29 mouse cellular contexts compared by ENCODE assay signal in the genomic region with DNA sequence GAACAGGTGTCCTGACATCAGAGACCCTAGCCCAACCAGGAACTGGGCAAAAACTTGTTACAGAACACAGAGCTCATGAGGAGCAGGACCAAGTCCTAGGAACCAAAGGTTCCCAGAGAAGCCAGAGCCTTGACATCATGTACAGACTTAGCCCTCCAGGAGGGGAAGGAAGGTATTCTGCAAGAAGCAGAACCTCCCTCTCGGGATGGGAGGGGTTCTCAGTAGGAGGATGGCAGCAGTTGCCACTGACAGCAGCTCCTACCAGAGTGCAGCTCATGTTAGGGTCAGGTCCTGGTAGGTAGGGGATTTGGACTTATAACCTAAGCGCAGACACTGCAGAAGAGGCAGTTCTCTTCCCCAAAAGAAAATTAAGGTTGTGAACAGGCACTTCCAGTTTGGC. TPM values are rescaled to one million over a fixed set of nuclear protein-coding genes. Genes with fewer than 3 reads are reported as not detected.
DNase-seq lines count a peak whose midpoint lies in the region; ATAC-seq lines count a peak whose summit lies in the region.
"Had no signal": no experiment of that assay in that cellular context is flagged by ENCODE, and none has a peak within 500 bp of the region (broad histone marks: within the 10 kb centered on the region; RNA-seq: fewer than 3 reads in every experiment).

No protein-coding gene starts in this region.

- peaks cover 22% of the 10 kb centered on the region for H3K36me3 ChIP-seq in megakaryocyte, embryonic 14.5 days (replicated peaks; ENCODE audit: low read length)
- H3K36me3 ChIP-seq: embryonic facial prominence, embryonic 13.5 days; embryonic facial prominence, embryonic 15.5 days; forebrain, embryonic 10.5 days; forebrain, embryonic 12.5 days had no signal

- no peaks in the 10 kb centered on the region for H3K27me3 ChIP-seq in megakaryocyte, embryonic 14.5 days (replicated peaks)
- H3K27me3 ChIP-seq: CH12.LX; embryonic facial prominence, embryonic 13.5 days; embryonic facial prominence, embryonic 15.5 days; forebrain, embryonic 12.5 days; Patski had no signal

- DNase-seq in right cerebral cortex, adult 18-20 months: no peak
- DNase-seq in left cerebral cortex, postnatal 14 days (ENCODE audit: low spot score in 2 of 2): no peak
- DNase-seq in frontal cortex, postnatal 25 days (ENCODE audit: low spot score in 2 of 2): no peak
- no peak for DNase-seq in urinary bladder, postnatal 14 days (ENCODE audit: low spot score)
- DNase-seq: adrenal gland, adult 8-10 months; adrenal gland, postnatal 14 days; adrenal gland, postnatal 36 days; B cell, adult 2 months; cerebellum, adult 11-12 months; cerebellum, adult 2 months; cerebellum, adult 9-10 months; cerebellum, postnatal 10 days; cerebellum, postnatal 25 days; embryo, embryonic 11 days had no signal

- peak overlapping the region; percentile 26 for H3K4me3 ChIP-seq in megakaryocyte, embryonic 14.5 days (replicated peaks)
- H3K4me3 ChIP-seq: embryonic facial prominence, embryonic 13.5 days; embryonic facial prominence, embryonic 15.5 days; erythroblast, embryonic 14.5 days; forebrain, embryonic 10.5 days; forebrain, embryonic 12.5 days had no signal

- H3K9me3 ChIP-seq in megakaryocyte, embryonic 14.5 days: no peaks in the 10 kb centered on the region
- H3K9me3 ChIP-seq: embryonic facial prominence, embryonic 13.5 days; embryonic facial prominence, embryonic 15.5 days; forebrain, embryonic 10.5 days; forebrain, embryonic 12.5 days; G1E had no signal

- ATAC-seq in common myeloid progenitor, adult 5-6 weeks (replicated peaks; ENCODE audit: low read depth, poor library complexity, severe bottlenecking): peak; percentile 37; the same call in 1 of the 2 replicates
- peak; percentile 43 to 44; a peak in 3 of 4 replicates for ATAC-seq in hematopoietic stem cell, adult 5-6 weeks (replicated peaks in 1 of 2; ENCODE audit: insufficient read depth in 1 of 2, low FRiP score in 2 of 2, low TSS enrichment in 1 of 2, low read depth in 1 of 2, poor library complexity in 2 of 2, severe bottlenecking in 2 of 2)
- peak; percentile 52 for ATAC-seq in monocyte, adult 5-6 weeks (replicated peaks; ENCODE audit: insufficient number of reproducible peaks, low FRiP score, low TSS enrichment, poor library complexity, severe bottlenecking)
- ATAC-seq: activated CD4-positive, CD25-positive, alpha-beta regulatory T cell, adult 4 months; CD4-positive, CD25-positive, alpha-beta regulatory T cell, adult 4 months; forebrain, embryonic 14.5 days; Patski had no signal

- H3K4me1 ChIP-seq in megakaryocyte, embryonic 14.5 days: peaks cover 78% of the 10 kb centered on the region
- H3K4me1 ChIP-seq: forebrain, embryonic 10.5 days; forebrain, embryonic 12.5 days had no signal

- intact Hi-C loops in left cerebral cortex, postnatal 14 days (cut with DNase I): no loop called here

RNA-seq across cellular contexts. Expression of a gene that starts 7.7 kb away (rescaled TPM):
- total RNA-seq in common myeloid progenitor, adult 5-6 weeks (2017): 99.8 and 109 TPM in 2 replicates
- 105 and 142 TPM in 2 replicates for total RNA-seq in hematopoietic stem cell, adult 5-6 weeks (2017)
- polyA plus RNA-seq in megakaryocyte, embryonic 14.5 days (2012; ENCODE audit: insufficient read depth, low replicate concordance): 422 and 727 TPM in 2 replicates
- total RNA-seq in monocyte, adult 5-6 weeks (2017): 458 to 713 TPM (median 609 TPM) in 3 replicates
- 10 to 100 TPM; 18.6 to 22.8 TPM for total RNA-seq in left cerebral cortex, postnatal 14 days (2021)

RNA-seq across cellular contexts. Expression of a gene that starts 7.9 kb away (rescaled TPM):
- total RNA-seq in common myeloid progenitor, adult 5-6 weeks (2017): 4.0 and 7.6 TPM in 2 replicates
- total RNA-seq in hematopoietic stem cell, adult 5-6 weeks (2017): 6.4 and 13.1 TPM in 2 replicates
- polyA plus RNA-seq in megakaryocyte, embryonic 14.5 days (2012; ENCODE audit: insufficient read depth, low replicate concordance): 0.96 and 1.5 TPM in 2 replicates
- total RNA-seq in monocyte, adult 5-6 weeks (2017): 7.0 to 19.9 TPM (median 7.7 TPM) in 3 replicates
- 1 to 10 TPM; 3.8 to 5.3 TPM for total RNA-seq in left cerebral cortex, postnatal 14 days (2021)
- polyA plus RNA-seq: erythroblast, embryonic 14.5 days had no signal

RNA-seq across cellular contexts. Expression of a gene that starts 46.7 kb away (rescaled TPM):
- total RNA-seq in common myeloid progenitor, adult 5-6 weeks (2017): 37.3 and 44.7 TPM in 2 replicates
- 18.9 and 32.6 TPM in 2 replicates for total RNA-seq in hematopoietic stem cell, adult 5-6 weeks (2017)
- polyA plus RNA-seq in megakaryocyte, embryonic 14.5 days (2012; ENCODE audit: insufficient read depth, low replicate concordance): 8.3 and 8.8 TPM in 2 replicates
- 6.6 to 20.4 TPM (median 15.4 TPM) in 3 replicates for total RNA-seq in monocyte, adult 5-6 weeks (2017)
- 10 to 100 TPM; 11.6 to 12.4 TPM for total RNA-seq in left cerebral cortex, postnatal 14 days (2021)
